Mouse (Mus musculus): ENCODE data around the gene Shq1. TPM values are rescaled to one million over a fixed set of nuclear protein-coding genes. Genes with fewer than 3 reads are reported as not detected.
A peak's percentile ranks its signal among the peaks of the same experiment; 100 is the strongest.

The Shq1 gene
- polyA plus RNA-seq, 1 experiment, result 1.2 TPM

DNA sequence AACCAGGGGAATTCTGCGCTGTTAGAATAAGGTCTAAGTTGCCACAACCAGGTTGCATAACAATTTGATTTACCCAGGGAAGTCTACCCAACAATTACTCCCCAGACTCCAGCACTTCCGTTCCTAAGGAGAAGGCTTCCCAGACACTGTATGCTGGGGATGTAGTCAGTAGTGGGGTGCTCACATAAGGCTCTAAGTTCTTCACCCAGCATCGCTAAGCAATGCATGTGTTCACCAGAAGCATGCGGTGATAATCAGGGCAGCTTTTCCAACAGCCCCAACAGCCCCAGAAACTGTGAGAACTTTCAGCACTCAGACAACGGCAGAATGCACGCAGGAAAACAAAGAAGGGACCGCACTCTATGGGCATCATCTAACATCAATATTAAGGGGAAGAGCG is 77.1 kb downstream of the Shq1 start:
- Histone ChIP-seq H3K4me3 (ENCODE audit: insufficient read depth, low read depth, low read length) (no peak overlapping the region), H3K27ac (replicated peaks; ENCODE audit: low read depth, low read length) (no peak overlapping the region), H3K4me1 (ENCODE audit: control insufficient read depth, insufficient read depth, insufficient read length, low read length) (no peaks in the 10 kb centered on the region)

DNA sequence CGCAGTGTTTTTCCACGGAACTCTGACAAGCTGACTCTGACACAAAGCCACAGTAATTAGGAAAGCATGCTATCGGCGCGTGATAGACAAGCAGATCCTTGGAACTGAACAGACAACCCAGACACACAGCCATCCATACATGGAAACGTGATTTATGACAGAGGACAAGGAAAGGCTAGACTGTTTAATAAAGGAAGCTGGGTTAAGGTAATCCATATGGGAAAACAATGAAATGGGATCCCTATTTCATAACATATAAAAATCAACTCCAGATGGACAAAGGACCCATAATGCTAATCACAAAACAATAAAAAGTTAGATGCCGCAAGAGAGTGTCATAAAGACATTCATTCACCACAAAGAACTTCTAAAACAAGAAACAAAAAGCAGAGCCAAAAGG is 78.0 kb downstream of the Shq1 start:
- Histone ChIP-seq H3K4me1 (ENCODE audit: control insufficient read depth, insufficient read depth, insufficient read length, low read length) (no peaks in the 10 kb centered on the region), H3K4me3 (ENCODE audit: insufficient read depth, low read depth, low read length) (no peak overlapping the region), H3K27ac (replicated peaks; ENCODE audit: low read depth, low read length) (no peak overlapping the region)

DNA sequence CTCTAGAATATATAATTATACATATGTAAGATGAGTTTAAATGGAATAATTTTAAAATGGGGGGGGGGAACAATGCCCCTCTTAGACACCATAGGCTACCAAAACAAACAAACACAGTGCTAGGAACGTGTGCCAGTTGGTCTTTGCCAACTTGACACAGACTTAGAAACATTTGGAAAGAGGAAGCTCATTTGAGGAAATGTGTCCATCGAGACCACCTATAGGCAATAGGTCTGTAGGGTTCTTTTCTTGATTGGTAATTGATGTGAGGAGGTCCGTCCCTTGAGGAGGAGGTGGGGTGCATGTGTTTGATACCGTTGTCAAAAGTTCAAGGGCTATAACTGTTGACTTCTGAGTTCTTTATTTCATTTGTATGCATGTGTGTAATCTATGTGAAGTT is 80.4 kb downstream of the Shq1 start:
- Histone ChIP-seq H3K4me1 (ENCODE audit: control insufficient read depth, insufficient read depth, insufficient read length, low read length) (no peaks in the 10 kb centered on the region), H3K27ac (replicated peaks; ENCODE audit: low read depth, low read length) (no peak overlapping the region), H3K4me3 (ENCODE audit: insufficient read depth, low read depth, low read length) (no peak overlapping the region)

DNA sequence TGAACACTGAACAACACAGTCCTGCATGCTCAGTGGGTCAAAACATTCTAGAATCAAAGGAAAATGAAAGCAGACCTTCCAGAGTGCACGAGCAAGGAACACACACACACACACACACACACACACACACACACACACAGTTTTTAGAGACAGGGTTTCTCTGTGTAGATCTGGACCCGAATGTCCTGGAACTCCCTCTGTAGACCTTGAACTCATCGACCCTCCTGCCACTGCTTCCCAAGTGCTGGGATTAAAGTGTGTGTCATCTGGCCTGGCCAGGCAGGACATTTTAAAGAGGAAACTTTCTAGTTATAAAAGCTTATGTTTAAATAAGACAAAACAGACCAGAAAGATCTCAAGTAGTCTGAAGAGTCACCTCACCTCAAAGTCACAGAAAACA is 82.1 kb downstream of the Shq1 start:
- Histone ChIP-seq H3K27ac (replicated peaks; ENCODE audit: low read depth, low read length) (no peak overlapping the region), H3K4me3 (ENCODE audit: insufficient read depth, low read depth, low read length) (no peak overlapping the region), H3K4me1 (ENCODE audit: control insufficient read depth, insufficient read depth, insufficient read length, low read length) (no peaks in the 10 kb centered on the region)

DNA sequence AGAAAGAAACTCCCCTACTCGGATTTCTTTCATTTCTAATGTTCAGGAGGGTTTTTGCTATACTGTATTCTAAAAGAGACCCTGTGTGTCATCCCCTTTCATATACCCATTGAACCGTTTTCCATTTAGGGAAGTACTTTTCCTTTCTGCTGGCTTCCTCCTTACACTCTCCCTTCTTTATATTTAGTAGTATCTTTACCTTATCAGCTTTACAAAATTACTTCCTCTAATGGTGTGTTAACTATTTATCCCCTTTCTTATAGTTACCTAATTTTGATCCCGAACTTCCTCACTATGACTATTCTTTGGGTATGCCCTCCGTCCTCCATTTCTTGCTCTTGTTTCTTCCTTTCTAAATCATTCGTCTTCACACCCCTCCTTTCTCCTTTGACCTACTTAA is 84.2 kb downstream of the Shq1 start:
- H3K4me3 ChIP-seq (ENCODE audit: insufficient read depth, low read depth, low read length), result no peak overlapping the region
- no peak overlapping the region for H3K27ac ChIP-seq (replicated peaks; ENCODE audit: low read depth, low read length)
- H3K4me1 ChIP-seq (ENCODE audit: control insufficient read depth, insufficient read depth, insufficient read length, low read length), result no peaks in the 10 kb centered on the region

DNA sequence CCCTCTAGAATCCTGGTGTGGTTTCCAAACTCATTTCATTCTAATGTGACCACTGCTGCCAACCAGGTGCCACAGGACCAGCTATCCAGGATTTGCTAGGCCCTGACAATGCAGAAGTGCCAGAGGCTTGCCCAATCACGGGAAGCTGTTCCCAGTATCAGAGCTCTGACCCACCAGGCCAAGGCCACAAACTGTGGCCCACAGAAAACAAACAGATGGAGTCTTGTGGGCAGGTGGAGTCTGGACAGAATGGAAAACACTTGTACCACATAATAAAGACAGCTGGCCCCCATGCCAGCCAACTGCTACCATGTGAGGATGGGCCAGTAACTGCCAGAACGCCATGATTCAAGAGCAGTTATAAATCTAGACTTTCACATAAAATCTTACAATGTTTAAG is 89.0 kb downstream of the Shq1 start:
- Histone ChIP-seq H3K27ac (replicated peaks; ENCODE audit: low read depth, low read length) (no peak overlapping the region), H3K4me3 (ENCODE audit: insufficient read depth, low read depth, low read length) (no peak overlapping the region), H3K4me1 (ENCODE audit: control insufficient read depth, insufficient read depth, insufficient read length, low read length) (no peaks in the 10 kb centered on the region)

DNA sequence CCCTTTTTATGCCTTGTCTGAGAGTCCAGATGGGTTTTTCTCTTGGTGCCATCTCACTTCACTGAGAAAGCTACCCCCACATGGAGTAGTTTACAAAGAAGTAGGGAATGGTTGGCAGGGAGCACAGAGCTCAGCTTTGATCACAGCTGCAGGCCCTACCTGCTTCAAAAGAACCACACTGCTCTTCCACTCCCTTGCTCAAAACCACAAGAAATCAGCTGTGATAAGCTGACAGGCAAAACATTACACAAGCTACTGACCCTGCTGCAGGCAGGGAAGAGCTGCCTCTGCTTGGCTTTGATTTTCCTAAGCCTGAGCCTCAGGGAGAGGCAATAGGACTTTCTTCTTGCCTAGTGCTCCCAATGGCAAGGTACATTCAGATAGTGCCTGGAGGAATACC is 89.9 kb downstream of the Shq1 start:
- no peak overlapping the region for H3K27ac ChIP-seq (replicated peaks; ENCODE audit: low read depth, low read length)
- no peaks in the 10 kb centered on the region for H3K4me1 ChIP-seq (ENCODE audit: control insufficient read depth, insufficient read depth, insufficient read length, low read length)
- no peak overlapping the region for H3K4me3 ChIP-seq (ENCODE audit: insufficient read depth, low read depth, low read length)

DNA sequence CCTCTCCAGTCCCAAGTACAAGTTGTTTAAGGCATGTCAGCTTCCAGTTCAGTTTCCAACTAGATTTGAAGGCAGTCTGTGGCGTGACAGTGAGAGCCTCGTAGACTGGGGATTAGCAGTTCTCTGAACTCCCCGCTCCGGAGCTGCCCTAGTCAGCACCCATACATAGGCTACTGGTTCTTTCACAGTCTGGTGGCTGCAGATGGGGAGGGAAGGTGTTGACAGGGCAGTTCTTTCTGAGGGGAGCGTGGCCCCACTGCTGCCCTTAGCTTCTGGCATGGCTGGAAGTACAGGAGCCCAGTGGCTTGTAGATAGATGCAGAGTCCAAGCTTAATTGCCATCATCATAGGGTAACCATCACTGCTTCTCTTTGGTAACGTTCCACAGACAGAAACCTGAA is 93.4 kb downstream of the Shq1 start:
- H3K4me1 ChIP-seq (ENCODE audit: control insufficient read depth, insufficient read depth, insufficient read length, low read length), result no peaks in the 10 kb centered on the region
- H3K27ac ChIP-seq (replicated peaks; ENCODE audit: low read depth, low read length), result no peak overlapping the region
- no peak overlapping the region for H3K4me3 ChIP-seq (ENCODE audit: insufficient read depth, low read depth, low read length)

DNA sequence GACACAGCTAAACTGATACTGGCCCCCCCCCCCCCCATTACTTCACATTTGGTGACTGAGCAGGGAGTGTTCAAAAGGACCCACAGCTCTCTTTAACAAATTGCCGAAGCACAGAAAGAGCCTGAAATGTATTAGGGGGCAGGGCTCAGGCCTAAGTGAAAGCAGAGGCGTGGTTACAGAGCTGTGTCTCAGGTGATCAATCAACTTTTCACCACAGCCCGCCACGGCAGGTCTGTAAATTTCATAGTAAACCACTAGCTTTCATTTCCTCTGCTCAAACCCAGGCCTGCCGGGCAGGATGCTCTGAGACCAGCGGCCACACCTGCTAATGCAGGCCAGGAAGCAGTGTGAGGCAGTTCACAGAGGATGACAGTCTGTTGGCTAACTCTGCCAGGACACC is 94.8 kb downstream of the Shq1 start:
- H3K4me3 ChIP-seq (ENCODE audit: insufficient read depth, low read depth, low read length), result no peak overlapping the region
- no peak overlapping the region for H3K27ac ChIP-seq (replicated peaks; ENCODE audit: low read depth, low read length)
- H3K4me1 ChIP-seq (ENCODE audit: control insufficient read depth, insufficient read depth, insufficient read length, low read length), result no peaks in the 10 kb centered on the region

DNA sequence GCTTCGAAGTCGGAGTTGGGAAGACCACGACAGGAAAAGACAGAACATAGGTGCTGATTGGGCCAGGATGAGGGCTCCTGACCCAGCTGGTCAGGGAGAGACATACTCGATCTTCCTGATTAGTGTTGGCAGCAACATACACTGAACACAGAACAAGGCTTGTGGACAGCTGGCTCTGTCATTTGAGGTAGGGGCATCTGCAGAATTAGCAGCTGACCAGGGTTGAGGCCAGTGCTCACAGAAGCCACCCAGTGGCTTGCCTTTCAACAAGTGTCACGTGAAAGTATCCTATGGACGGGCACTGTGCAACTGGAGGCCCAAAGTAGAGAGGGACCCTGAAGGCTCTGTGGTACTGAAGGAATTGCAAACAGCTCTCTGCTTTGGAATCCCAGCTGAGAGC is 104.2 kb downstream of the Shq1 start:
- no peak overlapping the region for H3K27ac ChIP-seq (replicated peaks; ENCODE audit: low read depth, low read length)
- H3K4me1 ChIP-seq (ENCODE audit: control insufficient read depth, insufficient read depth, insufficient read length, low read length), result no peaks in the 10 kb centered on the region; the same call in 1 of the 2 replicates
- H3K4me3 ChIP-seq (ENCODE audit: insufficient read depth, low read depth, low read length), result no peak overlapping the region

DNA sequence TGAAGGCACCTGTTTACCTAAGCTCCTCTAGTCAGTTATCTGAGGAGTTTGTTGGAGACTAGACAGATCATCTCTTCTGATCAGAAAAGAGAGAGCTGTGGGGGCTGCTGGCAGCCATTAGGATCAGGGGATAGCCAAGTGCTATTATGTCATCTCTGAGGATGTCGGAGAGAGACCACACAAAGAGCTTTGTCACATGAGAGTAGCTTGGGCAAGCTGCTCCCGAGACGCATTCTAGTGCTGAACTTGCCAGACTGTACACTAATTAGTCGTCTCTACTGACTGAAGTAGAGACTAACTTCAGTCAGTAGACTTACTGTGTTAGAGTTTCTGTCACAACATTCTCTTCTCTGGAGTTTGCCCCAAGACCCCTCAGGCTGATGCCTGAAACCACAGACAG is 106.4 kb downstream of the Shq1 start:
- H3K4me3 ChIP-seq (ENCODE audit: insufficient read depth, low read depth, low read length), result no peak overlapping the region
- H3K4me1 ChIP-seq (ENCODE audit: control insufficient read depth, insufficient read depth, insufficient read length, low read length), result no peaks in the 10 kb centered on the region; the same call in 1 of the 2 replicates
- no peak overlapping the region for H3K27ac ChIP-seq (replicated peaks; ENCODE audit: low read depth, low read length)

DNA sequence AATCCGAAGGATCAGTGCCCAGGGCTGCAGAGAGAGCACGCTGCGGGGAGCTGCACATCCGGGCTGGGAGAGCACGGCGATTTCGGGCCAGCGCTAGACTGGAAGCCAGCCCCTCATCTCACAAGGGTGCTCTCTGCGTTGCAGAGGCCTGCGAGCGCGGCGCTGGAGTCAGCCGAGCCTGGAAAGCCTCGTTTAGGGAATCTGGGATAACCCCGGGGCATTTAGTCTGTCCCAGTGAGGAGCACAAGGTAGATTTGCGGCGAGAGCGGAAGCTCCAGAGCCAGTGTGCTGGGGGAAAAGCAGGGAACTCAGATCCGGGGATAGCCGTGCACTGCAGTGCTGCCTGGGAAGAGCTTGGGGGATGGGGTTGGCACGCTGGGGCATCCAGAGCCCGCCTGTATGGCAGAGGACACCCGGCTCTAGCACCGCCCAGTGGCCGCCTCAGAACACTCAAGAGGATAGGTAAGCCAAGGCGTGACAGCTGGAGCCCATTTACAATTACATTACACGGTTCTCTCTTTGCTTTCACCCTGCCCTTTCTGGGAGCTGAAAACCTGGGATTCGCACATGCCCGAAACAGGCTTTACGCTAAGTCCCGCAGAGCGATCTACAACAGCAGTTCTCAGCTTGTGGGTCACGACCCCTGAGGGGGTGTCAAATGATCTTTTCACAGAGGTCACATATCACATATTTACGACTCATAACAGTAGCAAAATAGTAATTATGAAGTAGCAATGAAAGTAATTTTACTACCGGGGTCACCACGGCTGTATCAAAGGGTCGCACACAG is 107.2 kb downstream of the Shq1 start:
- Histone ChIP-seq H3K27ac (replicated peaks; ENCODE audit: low read depth, low read length) (no peak overlapping the region), H3K4me1 (ENCODE audit: control insufficient read depth, insufficient read depth, insufficient read length, low read length) (no peaks in the 10 kb centered on the region; the same call in 1 of the 2 replicates), H3K4me3 (ENCODE audit: insufficient read depth, low read depth, low read length) (peak overlapping the region; percentile 47)

DNA sequence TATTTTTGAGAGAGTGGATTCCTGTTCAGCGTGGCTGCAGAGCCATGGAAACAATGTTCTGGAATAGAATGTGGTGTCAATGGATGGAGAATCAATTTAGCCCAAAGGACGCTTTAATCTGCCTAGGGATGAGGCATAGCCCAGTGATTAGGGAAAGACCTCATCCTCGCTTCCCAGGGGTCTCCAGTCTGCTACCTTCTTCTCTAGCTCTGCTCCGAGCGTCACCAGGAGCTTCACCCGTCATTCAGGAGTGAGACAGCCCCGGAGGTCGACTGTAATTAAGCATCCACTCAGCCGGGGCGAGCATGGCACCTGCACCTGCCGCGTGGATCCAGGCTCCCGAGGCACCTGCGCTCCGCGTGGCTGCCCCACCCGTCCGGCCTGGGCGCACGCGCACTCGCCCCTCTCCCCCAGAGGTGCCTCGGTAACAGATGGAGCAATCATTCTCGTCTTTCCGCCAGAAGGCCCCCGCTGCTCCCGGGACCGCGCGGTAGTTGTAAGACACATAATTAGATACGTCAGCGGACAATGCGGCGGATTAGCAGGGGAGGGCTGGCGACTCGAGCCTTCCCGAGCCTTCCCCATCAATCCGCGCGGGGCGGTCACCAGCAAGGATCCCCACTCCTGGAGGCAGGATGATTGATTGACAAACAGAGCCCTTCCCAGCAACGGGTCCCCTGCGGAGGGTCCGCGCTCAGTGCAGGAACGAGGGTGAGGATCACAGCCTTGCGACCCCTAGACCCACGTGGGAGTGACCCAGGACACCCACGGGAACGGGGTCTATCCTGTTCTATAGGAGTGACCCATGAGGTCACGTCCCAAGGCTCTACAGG is 108.0 kb downstream of the Shq1 start:
- peak overlapping the region; percentile 47 for H3K4me3 ChIP-seq (ENCODE audit: insufficient read depth, low read depth, low read length)
- no peaks in the 10 kb centered on the region; the same call in 1 of the 2 replicates for H3K4me1 ChIP-seq (ENCODE audit: control insufficient read depth, insufficient read depth, insufficient read length, low read length)
- H3K27ac ChIP-seq (replicated peaks; ENCODE audit: low read depth, low read length), result no peak overlapping the region

DNA sequence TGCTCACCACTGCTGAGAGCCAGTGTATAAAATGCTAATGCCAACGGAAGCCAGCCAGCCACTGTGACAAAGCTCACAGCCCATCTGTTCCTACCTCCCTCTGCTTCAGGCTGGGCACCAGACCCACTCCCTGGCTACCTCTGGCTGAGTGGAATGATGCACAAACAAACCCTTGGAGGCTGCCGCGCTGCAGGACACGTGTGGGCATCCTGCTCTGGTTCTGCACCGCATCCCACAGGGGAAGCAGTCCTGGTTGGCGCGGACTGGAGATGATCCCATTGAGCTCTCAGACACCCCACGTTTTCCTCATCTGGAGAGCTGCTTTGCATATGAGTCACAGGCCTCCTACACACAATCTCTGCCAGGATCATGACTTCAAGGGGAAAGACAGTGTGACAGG is 112.9 kb downstream of the Shq1 start:
- H3K4me1 ChIP-seq (ENCODE audit: control insufficient read depth, insufficient read depth, insufficient read length, low read length), result no peaks in the 10 kb centered on the region
- no peak overlapping the region for H3K4me3 ChIP-seq (ENCODE audit: insufficient read depth, low read depth, low read length)
- no peak overlapping the region for H3K27ac ChIP-seq (replicated peaks; ENCODE audit: low read depth, low read length)

DNA sequence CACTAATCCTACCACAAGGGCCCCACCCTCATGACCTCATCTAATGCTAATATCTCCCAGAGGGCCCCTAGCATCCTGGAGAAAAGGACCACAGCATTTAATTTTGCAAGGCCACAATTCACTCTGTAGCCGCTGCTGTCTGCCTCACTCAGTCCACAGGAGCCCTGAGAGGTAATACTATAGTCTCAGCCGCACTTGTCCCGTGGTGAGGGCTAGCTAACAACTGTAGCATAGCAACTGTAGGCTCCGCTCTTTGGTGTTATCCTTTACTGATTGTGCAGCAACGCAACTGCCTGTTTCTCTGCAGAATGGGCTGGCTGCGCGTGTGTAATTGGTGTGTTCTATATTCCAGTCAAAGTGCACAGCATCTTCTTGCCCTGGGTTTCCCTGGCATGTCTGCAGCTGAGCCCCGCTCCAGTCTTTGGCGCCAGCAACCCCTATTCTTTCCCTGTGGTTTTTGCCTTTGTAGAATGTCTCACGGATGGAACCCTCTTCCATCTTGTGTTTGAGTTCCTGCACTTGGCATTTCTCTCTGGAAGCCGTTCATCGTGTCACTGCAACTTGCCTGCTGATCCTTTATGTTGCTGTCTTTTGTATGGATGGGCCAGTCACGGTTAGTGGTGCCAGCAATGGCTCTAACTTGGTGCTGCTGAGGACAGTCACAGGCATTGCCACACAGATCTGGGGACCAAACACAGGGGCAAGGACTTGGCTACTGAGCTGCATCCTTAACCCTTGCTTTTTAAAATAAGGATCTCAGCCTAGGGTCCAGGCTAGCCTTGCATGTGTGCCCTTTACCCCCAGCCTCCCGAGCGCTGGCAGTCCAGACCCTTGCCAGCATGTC is 128.6 kb downstream of the Shq1 start:
- Histone ChIP-seq H3K4me1 (ENCODE audit: control insufficient read depth, insufficient read depth, insufficient read length, low read length) (no peaks in the 10 kb centered on the region), H3K27ac (replicated peaks; ENCODE audit: low read depth, low read length) (no peak overlapping the region), H3K4me3 (ENCODE audit: insufficient read depth, low read depth, low read length) (no peak overlapping the region)

Measured in brown adipose tissue, adult 24 weeks (tissue).